Mouse (Mus musculus) kidney, embryonic 15.5 days (tissue): ENCODE results near the gene Cmtm4. TPM values are rescaled to one million over a fixed set of nuclear protein-coding genes. Genes with fewer than 3 reads are reported as not detected.
"Not testable (repeated sequence)": the region's sequence is repeated elsewhere in the genome, so short reads cannot be mapped to it uniquely, and the experiment has no call there.

ENCODE experiments used
- ATAC-seq: fragments of 200-750 bp; cut with Nextera tagmentation; replicated peaks from 2 replicates; pipeline ENCODE4 v1.8.0; 2017; ENCODE audit warnings: moderate TSS enrichment; ENCODE audit not compliant: low FRiP score
- H3K27ac ChIP-seq: fragments of 300-500 bp; sonication (generic); 2 replicates; pipeline ENCODE4 v1.5.1; 2015; ENCODE audit warnings: mild to moderate bottlenecking, inconsistent platforms
- H3K27me3 ChIP-seq: fragments of 300-500 bp; sonication (generic); 2 replicates; pipeline ENCODE4 v1.6.1; 2015; ENCODE audit warnings: inconsistent platforms
- H3K36me3 ChIP-seq: fragments of 300-500 bp; sonication (generic); 2 replicates; pipeline ENCODE4 v1.6.1; 2015; ENCODE audit warnings: inconsistent platforms
- H3K4me1 ChIP-seq: fragments of 300-500 bp; sonication (generic); 2 replicates; pipeline ENCODE4 v1.6.1; 2015; ENCODE audit warnings: inconsistent platforms
- H3K4me2 ChIP-seq: fragments of 300-500 bp; sonication (generic); 2 replicates; pipeline ENCODE4 v1.6.1; 2015; ENCODE audit warnings: moderate library complexity, mild to moderate bottlenecking, inconsistent platforms
- H3K4me3 ChIP-seq: fragments of 300-500 bp; sonication (generic); replicated peaks from 2 replicates; pipeline ENCODE4 v1.5.1; 2015; ENCODE audit warnings: mild to moderate bottlenecking, inconsistent platforms
- H3K9ac ChIP-seq: fragments of 300-500 bp; sonication (generic); 2 replicates; pipeline ENCODE4 v1.6.1; 2015; ENCODE audit warnings: mild to moderate bottlenecking, inconsistent platforms
- H3K9me3 ChIP-seq: fragments of 300-500 bp; sonication (generic); replicated peaks from 2 replicates; pipeline ENCODE4 v1.6.1; 2016; ENCODE audit warnings: inconsistent platforms
- WGBS: fragments of 180-500 bp; shearing (Covaris S2); methylation state at CpG from one replicate; pipeline ENCODE4 v1.1.7; 2015; ENCODE audit warnings: mixed read lengths; 5-methylcytosine and 5-hydroxymethylcytosine counted together
- polyA plus RNA-seq: library from polyadenylated mRNA; unstranded; fragments of >200 nt; fragmentation: Nextera tagmentation; extraction: Ambion mirVana; gene quantifications from 2 replicates; pipeline ENCODE4 v1.2.1, GENCODE M21; 2015

The Cmtm4 gene
- polyA plus RNA-seq, 1 experiment from 2014 or later: 4.1 TPM

DNA sequence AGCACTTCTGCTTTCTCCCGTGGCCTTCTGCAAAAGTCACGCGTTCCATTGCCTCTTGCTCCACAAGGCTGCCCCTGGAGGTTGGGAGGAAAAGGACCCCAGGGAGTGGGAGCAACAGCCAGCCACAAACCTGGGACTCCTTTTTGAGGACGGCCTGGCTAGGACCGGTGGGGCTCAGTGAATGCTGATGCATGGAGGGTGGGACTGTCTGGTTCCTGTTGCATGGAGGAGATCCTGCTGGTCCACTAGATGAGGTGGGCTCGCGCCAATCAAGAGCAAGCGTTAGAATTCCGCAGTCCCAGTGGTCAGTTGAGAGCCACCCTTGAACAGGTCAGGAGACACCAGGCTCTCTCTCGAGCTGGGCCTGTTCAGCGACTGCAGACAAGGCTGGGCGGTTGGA, 73.7 kb downstream of the Cmtm4 start, which contains the start of gene Cmtm2b:
Cmtm2b (plus strand) TSS at position 301 of the 400 bp plus-strand sequence.
- H3K4me3 ChIP-seq, H3K4me1 ChIP-seq, H3K27ac ChIP-seq, H3K9ac ChIP-seq, H3K36me3 ChIP-seq, H3K4me2 ChIP-seq, H3K9me3 ChIP-seq, H3K27me3 ChIP-seq, ATAC-seq: not testable (repeated sequence)
- WGBS: 82% methylated on average over 12 of the region's 12 CpGs

DNA sequence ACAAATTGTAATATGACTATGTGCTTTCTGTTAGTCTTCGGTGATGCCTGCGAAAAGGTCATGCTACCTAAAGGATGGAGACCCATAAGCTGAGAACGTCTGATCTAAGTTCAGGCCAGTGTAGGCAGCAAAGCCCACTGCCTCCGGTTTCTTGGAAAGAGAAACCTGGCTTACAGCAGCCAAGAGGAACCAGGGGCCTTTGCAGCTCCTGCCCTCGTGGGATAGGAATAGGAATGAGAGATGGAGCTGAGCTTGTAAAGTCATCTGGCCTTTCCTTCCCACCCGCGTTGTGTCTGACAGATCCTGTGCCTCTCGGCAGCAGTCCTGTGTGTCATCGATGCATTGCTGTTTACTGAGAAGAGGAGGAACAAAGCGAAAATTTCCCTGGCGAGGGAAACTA, 74.3 kb downstream of the Cmtm4 start, which contains the start of gene Gm11020:
Gm11020 (plus strand) TSS at position 301 of the 400 bp plus-strand sequence.
- H3K4me2 ChIP-seq, H3K27me3 ChIP-seq, H3K4me3 ChIP-seq, H3K36me3 ChIP-seq, ATAC-seq, H3K27ac ChIP-seq, H3K9ac ChIP-seq, H3K9me3 ChIP-seq, H3K4me1 ChIP-seq: not testable (repeated sequence)
- 86% methylated on average over 11 of the region's 11 CpGs for WGBS

DNA sequence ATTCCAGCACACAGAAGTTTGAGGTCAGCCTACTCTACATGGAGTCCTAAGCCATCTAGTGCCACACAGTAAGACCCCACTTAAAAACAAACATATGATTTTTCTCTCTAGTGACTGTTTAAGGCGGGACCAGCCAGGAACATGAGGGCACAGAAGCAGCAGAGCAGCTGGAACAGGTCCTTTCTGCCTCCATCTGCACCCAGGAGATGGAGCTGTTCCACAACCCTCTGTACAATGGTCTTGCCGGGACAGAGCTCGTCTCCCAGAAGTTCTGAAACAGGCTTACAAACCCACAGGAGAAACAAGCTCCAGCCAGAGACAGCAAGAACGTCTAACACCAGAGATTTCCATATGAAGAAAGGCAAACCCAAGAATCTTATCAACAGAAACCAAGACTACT, 82.3 kb downstream of the Cmtm4 start:
- Histone ChIP-seq H3K9ac (no peak overlapping the region), H3K27ac (no peak overlapping the region), H3K4me1 (no peaks in the 10 kb centered on the region), H3K36me3 (no peaks in the 10 kb centered on the region), H3K9me3 (no peaks in the 10 kb centered on the region), H3K4me3 (no peak overlapping the region), H3K4me2 (no peak overlapping the region), H3K27me3 (no peaks in the 10 kb centered on the region)
- no peak for ATAC-seq
- 66% methylated on average over 4 of the region's 4 CpGs for WGBS

DNA sequence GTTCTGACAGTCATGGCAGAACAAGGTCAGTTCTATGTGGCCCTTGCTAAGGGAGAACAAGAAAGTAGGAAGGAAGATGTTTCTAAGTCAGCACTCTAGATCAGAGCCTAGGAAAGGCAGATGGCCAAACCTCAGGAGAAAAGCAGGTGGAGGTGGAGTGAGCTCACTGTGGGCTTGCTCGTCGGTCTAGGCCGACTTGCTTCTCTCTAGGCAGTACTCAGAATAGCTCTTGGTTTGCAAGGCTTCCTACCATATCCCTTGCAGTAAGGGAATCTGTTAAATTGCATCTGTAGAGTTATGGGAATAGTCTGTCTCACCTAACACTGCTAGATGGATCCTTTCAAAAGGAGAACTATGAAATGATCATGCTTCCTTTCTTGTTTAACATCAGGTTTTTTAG, 83.6 kb downstream of the Cmtm4 start:
- H3K27ac ChIP-seq, ATAC-seq, H3K36me3 ChIP-seq, H3K27me3 ChIP-seq, H3K9ac ChIP-seq, H3K4me3 ChIP-seq, H3K4me2 ChIP-seq, H3K9me3 ChIP-seq, H3K4me1 ChIP-seq: not testable (repeated sequence)
- 88% methylated on average over 3 of the region's 3 CpGs for WGBS

DNA sequence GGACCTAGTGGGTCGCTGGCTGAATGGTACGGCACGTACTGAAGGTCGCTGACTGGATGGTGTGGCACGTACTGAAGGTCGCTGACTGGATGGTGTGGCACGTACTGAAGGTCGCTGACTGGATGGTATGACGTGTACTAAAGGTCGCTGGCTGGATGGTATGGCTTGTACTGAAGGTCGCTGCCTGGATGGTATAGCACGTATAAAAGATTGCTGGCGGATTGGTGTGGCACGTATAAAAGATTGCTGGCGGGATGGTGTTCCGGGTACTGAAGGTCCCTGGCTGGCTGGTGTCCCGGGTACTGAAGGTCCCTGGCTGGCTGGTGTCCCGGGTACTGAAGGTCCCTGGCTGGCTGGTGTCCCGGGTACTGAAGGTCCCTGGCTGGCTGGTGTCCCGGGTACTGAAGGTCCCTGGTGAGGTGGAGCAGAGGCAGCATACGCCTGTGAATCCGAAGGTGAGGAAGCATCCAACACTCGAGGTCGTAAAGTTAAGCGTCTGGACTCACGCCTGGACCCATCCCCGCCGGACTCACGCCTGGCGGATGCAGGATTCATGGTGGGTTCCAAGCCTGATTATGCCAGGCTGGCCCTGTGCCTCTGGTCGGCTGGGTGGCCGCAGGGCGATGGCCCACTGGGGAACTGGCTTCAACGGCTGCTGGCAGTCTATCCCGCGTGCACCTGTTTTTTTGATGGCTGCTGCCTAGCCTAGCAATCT, 86.0 kb downstream of the Cmtm4 start, which contains the start of the genes Gm45711 and Cmtm1:
Gm45711 (minus strand) TSS at position 641 of the 715 bp plus-strand sequence.
Cmtm1 (minus strand) TSS at position 705 of the 715 bp plus-strand sequence.
- H3K9ac ChIP-seq, H3K27ac ChIP-seq, H3K4me3 ChIP-seq, H3K27me3 ChIP-seq, H3K4me2 ChIP-seq, H3K4me1 ChIP-seq, H3K9me3 ChIP-seq, H3K36me3 ChIP-seq, ATAC-seq: not testable (repeated sequence)
- 87% methylated on average over 36 of the region's 36 CpGs for WGBS

DNA sequence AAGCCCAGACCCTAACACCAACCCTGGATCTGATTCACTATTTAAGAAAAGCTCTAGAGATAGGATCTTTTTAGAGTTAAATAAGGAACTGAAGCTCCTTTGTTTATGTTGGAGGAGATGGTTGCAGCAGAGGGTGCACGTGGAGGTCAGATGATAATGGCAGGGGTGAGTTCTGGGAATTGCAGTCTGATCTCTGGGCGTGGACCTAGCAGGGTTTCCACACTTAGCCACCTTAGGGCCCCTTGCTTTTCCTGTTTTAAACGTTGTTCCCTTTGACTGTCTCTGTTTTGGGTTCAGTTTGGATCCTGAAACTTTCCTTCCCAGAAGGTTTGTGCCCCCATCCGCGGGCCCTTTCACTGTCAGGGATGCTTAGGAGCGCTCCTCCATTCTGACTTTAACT, 87.3 kb downstream of the Cmtm4 start:
- not testable (repeated sequence) for H3K27ac ChIP-seq, H3K4me3 ChIP-seq, H3K36me3 ChIP-seq, H3K9ac ChIP-seq, H3K4me2 ChIP-seq, H3K4me1 ChIP-seq, ATAC-seq, H3K9me3 ChIP-seq, H3K27me3 ChIP-seq
- WGBS: 52% methylated on average over 6 of the region's 6 CpGs

DNA sequence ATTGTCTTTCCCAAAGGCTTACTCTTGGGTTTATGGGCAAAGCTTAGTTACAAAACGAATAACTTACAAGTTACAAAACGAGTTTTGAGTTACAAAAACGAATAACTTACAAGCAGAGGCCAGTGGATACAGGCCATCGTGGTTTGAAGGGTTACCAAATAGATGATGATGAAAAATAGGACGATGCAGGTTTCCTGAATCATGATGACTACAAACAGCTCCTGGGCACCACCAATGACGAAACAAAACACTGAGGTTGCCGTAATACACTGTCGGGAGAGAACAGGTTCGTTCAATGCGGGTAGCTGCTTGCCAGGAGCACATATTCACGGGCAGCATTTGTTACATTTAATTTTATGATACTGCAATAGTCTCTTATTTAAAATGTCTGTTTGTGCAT, 90.6 kb downstream of the Cmtm4 start:
- H3K9me3 ChIP-seq: no peaks in the 10 kb centered on the region
- H3K27ac ChIP-seq: no peak overlapping the region
- no peak overlapping the region for H3K4me3 ChIP-seq
- no peak overlapping the region for H3K9ac ChIP-seq
- no peak for ATAC-seq
- H3K4me1 ChIP-seq: peaks cover 4% of the 10 kb centered on the region; the same call in 1 of the 2 replicates
- no peaks in the 10 kb centered on the region for H3K36me3 ChIP-seq
- no peaks in the 10 kb centered on the region for H3K27me3 ChIP-seq
- WGBS: 90% methylated on average over 11 of the region's 11 CpGs
- no peak overlapping the region for H3K4me2 ChIP-seq

DNA sequence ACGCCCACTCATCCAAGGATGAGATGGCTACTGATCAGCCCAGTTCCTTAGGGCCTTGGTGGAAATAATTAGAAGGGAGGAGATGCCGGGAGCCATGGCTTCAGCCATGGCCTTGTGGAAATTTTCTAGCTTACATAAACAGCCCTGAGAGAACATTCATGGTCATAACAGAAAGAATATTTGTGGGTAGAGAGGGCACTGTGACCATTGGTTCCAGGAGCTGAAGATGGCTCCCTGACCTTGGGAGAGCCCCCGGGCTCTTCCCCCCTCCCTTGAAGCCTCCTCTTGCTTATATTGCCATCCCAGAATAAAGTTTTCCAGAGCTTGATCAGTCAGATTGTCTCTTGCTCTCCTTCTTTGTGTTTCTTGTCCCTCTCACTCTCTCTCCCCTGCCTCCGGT, 93.1 kb downstream of the Cmtm4 start:
- not testable (repeated sequence) for H3K27ac ChIP-seq, H3K4me2 ChIP-seq, H3K4me1 ChIP-seq, ATAC-seq, H3K4me3 ChIP-seq, H3K9me3 ChIP-seq, H3K9ac ChIP-seq, H3K36me3 ChIP-seq, H3K27me3 ChIP-seq
- WGBS: 89% methylated on average over 4 of the region's 4 CpGs

DNA sequence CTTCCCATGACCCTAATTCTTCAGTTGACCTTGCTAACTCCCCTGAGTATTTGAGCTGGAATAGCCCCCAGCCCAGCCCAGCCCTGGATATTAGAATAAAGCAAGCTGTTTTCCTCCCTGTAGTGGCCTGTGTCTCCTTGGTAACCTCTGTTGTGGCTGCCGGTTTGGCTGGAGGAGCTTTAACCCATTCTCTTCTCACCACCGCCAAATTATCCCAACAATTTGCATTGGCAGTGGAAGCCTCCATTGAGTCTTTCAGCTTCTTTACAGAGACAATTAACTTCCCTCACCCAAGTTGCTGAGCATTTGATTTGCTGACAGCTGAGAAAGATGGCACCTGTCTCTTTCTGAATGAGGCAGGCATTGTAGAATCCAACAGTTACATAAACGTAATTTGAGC, 94.0 kb downstream of the Cmtm4 start:
- ATAC-seq, H3K27me3 ChIP-seq, H3K27ac ChIP-seq, H3K4me2 ChIP-seq, H3K9me3 ChIP-seq, H3K36me3 ChIP-seq, H3K4me3 ChIP-seq, H3K4me1 ChIP-seq, H3K9ac ChIP-seq: not testable (repeated sequence)
- 14% methylated on average over 3 of the region's 3 CpGs for WGBS

Other genes with a start within 250 kb of the Cmtm4 start
- 2.1 and 2.4 TPM in 2 replicates for gene Bean1, start 225.4 kb downstream of the Cmtm4 start, polyA plus RNA-seq
- 19.7 and 21.0 TPM in 2 replicates for gene Tk2, start 147.2 kb downstream of the Cmtm4 start, polyA plus RNA-seq
- 43.0 and 46.8 TPM in 2 replicates for gene Cklf, start 144.9 kb downstream of the Cmtm4 start, polyA plus RNA-seq
- not detected in 2 replicates for gene Cmtm2a, start 102.6 kb downstream of the Cmtm4 start, polyA plus RNA-seq
- gene Gm45711, start 85.7 kb downstream of the Cmtm4 start, polyA plus RNA-seq: not detected in 2 replicates
- gene Cmtm1, start 85.7 kb downstream of the Cmtm4 start, polyA plus RNA-seq: not detected in 2 replicates
- not detected in 2 replicates for gene Gm11020, start 74.2 kb downstream of the Cmtm4 start, polyA plus RNA-seq
- not detected in 2 replicates for gene Cmtm2b, start 73.6 kb downstream of the Cmtm4 start, polyA plus RNA-seq
- 152 and 174 TPM in 2 replicates for gene Cmtm3, start 56.4 kb downstream of the Cmtm4 start, polyA plus RNA-seq
- gene Dync1li2, start 47.2 kb upstream of the Cmtm4 start, polyA plus RNA-seq: 59.5 and 62.6 TPM in 2 replicates
- gene Terb1, start 114.1 kb upstream of the Cmtm4 start, polyA plus RNA-seq: 0.32 and 0.48 TPM in 2 replicates
- gene Nae1, start 138.8 kb upstream of the Cmtm4 start, polyA plus RNA-seq: 105 and 115 TPM in 2 replicates
- 2.3 and 2.4 TPM in 2 replicates for gene Car7, start 138.9 kb upstream of the Cmtm4 start, polyA plus RNA-seq
- 17.8 and 18.7 TPM in 2 replicates for gene Pdp2, start 195.6 kb upstream of the Cmtm4 start, polyA plus RNA-seq
- 238 and 241 TPM in 2 replicates for gene Cdh16, start 228.6 kb upstream of the Cmtm4 start, polyA plus RNA-seq
- 11.8 and 15.7 TPM in 2 replicates for gene Rrad, start 235.5 kb upstream of the Cmtm4 start, polyA plus RNA-seq
- gene Ciao2b, start 246.2 kb upstream of the Cmtm4 start, polyA plus RNA-seq: 104 and 110 TPM in 2 replicates